Mouse (Mus musculus) heart, adult 2 months (tissue): ENCODE data around the gene Hdac1.

Source experiments
- CTCF ChIP-seq: fragments of 200-600 bp; IDR thresholded peaks from 2 replicates; pipeline ENCODE4 v1.8.1; 2022; ENCODE audit warnings: antibody characterized with exemption, mild to moderate bottlenecking, moderate library complexity
- EP300 ChIP-seq: fragments of 200-500 bp; IDR thresholded peaks from 2 replicates; pipeline ENCODE4 v1.6.1; 2011; ENCODE audit warnings: low read depth, low read length, control low read depth; ENCODE audit not compliant: insufficient read depth

DNA sequence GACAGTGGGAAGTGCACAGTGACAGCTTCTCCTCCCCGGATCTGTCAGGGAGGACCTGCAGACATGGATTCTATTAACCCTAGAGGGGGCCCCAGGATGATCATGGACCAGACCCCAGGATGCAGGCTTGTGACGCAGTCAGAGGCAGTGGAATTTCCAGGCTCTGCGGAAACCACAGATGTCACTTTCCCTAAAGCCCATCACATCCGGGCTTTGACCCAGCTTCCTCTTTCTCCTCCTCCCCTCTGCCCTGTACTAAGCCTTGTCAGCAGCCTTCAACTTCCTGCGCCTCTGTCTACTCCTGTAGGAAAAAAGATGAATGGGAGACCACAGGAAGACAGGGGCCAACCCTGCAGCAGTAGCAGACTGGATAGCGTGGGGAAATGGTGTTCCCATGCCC lies 45.9 kb downstream of the Hdac1 start:
- TF ChIP-seq CTCF (no peak), EP300 (no peak)
